Mouse (Mus musculus) liver, postnatal 0 days (tissue): Measurements from ENCODE around the gene Cav3. TPM values are rescaled to one million over a fixed set of nuclear protein-coding genes. Genes with fewer than 3 reads are reported as not detected.

Experiments used
- ATAC-seq: fragments of 200-750 bp; cut with Nextera tagmentation; 2 replicates; pipeline ENCODE4 v1.8.0; 2017; ENCODE audit warnings: mild to moderate bottlenecking, moderate library complexity
- DNase-seq: peaks from one replicate; pipeline ENCODE4 v3.0.0-alpha.2; 2016
- H3K27ac ChIP-seq: fragments of 300-500 bp; sonication (generic); 2 replicates; pipeline ENCODE4 v1.5.1; 2014; ENCODE audit warnings: antibody characterized with exemption, moderate library complexity, mild to moderate bottlenecking, low read depth
- H3K27me3 ChIP-seq: fragments of 300-500 bp; sonication (generic); 2 replicates; pipeline ENCODE4 v1.6.1; 2014; ENCODE audit warnings: low read length, control low read depth, mixed read lengths; ENCODE audit not compliant: insufficient read depth
- H3K36me3 ChIP-seq: fragments of 300-500 bp; sonication (generic); replicated peaks from 2 replicates; pipeline ENCODE4 v1.6.1; 2014; ENCODE audit warnings: mild to moderate bottlenecking, control low read depth, low read length, moderate library complexity, mixed read lengths; ENCODE audit not compliant: insufficient read depth
- H3K4me1 ChIP-seq: fragments of 300-500 bp; sonication (generic); 2 replicates; pipeline ENCODE4 v1.6.1; 2014; ENCODE audit warnings: antibody characterized with exemption, mild to moderate bottlenecking, control low read depth; ENCODE audit not compliant: insufficient read depth
- H3K4me2 ChIP-seq: fragments of 300-500 bp; sonication (generic); 2 replicates; pipeline ENCODE4 v1.6.1; 2014; ENCODE audit warnings: low read depth, mild to moderate bottlenecking, low read length, moderate library complexity, mixed read lengths
- H3K4me3 ChIP-seq: fragments of 300-500 bp; sonication (generic); 2 replicates; pipeline ENCODE4 v1.5.1; 2014; ENCODE audit warnings: low read depth, low read length
- H3K9ac ChIP-seq: fragments of 300-500 bp; sonication (generic); replicated peaks from 2 replicates; pipeline ENCODE4 v1.6.1; 2014; ENCODE audit warnings: mild to moderate bottlenecking, moderate library complexity
- H3K9me3 ChIP-seq: fragments of 300-500 bp; sonication (generic); 2 replicates; pipeline ENCODE4 v1.6.1; 2016; ENCODE audit warnings: mild to moderate bottlenecking, control low read depth, low read length, mixed read lengths
- CTCF ChIP-seq: sonication (generic); IDR thresholded peaks from 2 replicates; pipeline ENCODE4 v1.5.1; 2016; ENCODE audit warnings: antibody characterized with exemption, low read depth
- EP300 ChIP-seq: IDR thresholded peaks from 2 replicates; pipeline ENCODE4 v1.6.1; 2016; ENCODE audit warnings: antibody characterized with exemption, low read depth, mild to moderate bottlenecking
- WGBS: fragments of 180-500 bp; shearing (Covaris S2); extraction: QIAGEN DNeasy Blood & Tissue Kit; methylation state at CpG from one replicate; pipeline ENCODE4 v1.1.7; 2014; ENCODE audit not compliant: insufficient replicate concordance; 5-methylcytosine and 5-hydroxymethylcytosine counted together
- polyA plus RNA-seq: library from polyadenylated mRNA; unstranded; fragments of >200 nt; fragmentation: Nextera tagmentation; extraction: Ambion mirVana; gene quantifications from 2 replicates; pipeline ENCODE4 v1.2.1, GENCODE M21; 2015

The Cav3 gene
- 0.15 and 1.6 TPM in 2 replicates for polyA plus RNA-seq

- H3K9me3 ChIP-seq, result no peaks in the 10 kb centered on the region
- 73% methylated on average over 12 of the region's 12 CpGs for WGBS
- H3K4me1 ChIP-seq, result no peaks in the 10 kb centered on the region
- no peak within 1 kb of the TSS for H3K4me2 ChIP-seq
- DNase-seq (no peak), ATAC-seq (no peak)
- no peak within 1 kb of the TSS for H3K27ac ChIP-seq
- TF ChIP-seq CTCF (no peak), EP300 (no peak)
- no peaks in the 10 kb centered on the region for H3K27me3 ChIP-seq
- no peak within 1 kb of the TSS for H3K4me3 ChIP-seq
- H3K36me3 ChIP-seq, result no peaks in the 10 kb centered on the region
- no peak within 1 kb of the TSS for H3K9ac ChIP-seq
These were observed at the start of gene Cav3 for GRCm38 (mm10) chr6:112459341-112459749. TSS of gene Cav3 (plus strand) at chr6:112459505.

GRCm38 (mm10) chr6:112419333-112419732 is 40.0 kb upstream of the Cav3 start:
- ATAC-seq (no peak), DNase-seq (no peak)
- Histone ChIP-seq H3K9ac (no peak overlapping the region), H3K4me1 (no peaks in the 10 kb centered on the region), H3K4me2 (no peak overlapping the region), H3K4me3 (no peak overlapping the region), H3K27ac (no peak overlapping the region), H3K27me3 (no peaks in the 10 kb centered on the region), H3K36me3 (no peaks in the 10 kb centered on the region), H3K9me3 (no peaks in the 10 kb centered on the region)
- TF ChIP-seq EP300 (no peak), CTCF (no peak)
- WGBS, result 75% methylated on average over 9 of the region's 9 CpGs

- no peaks in the 10 kb centered on the region for H3K27me3 ChIP-seq
- ATAC-seq (no peak), DNase-seq (no peak)
- H3K9ac ChIP-seq, result no peak overlapping the region
- H3K4me3 ChIP-seq, result no peak overlapping the region
- no peaks in the 10 kb centered on the region for H3K4me1 ChIP-seq
- no peak overlapping the region for H3K27ac ChIP-seq
- H3K4me2 ChIP-seq, result no peak overlapping the region
- WGBS, result 95% methylated on average over 1 of the region's 1 CpGs
- H3K36me3 ChIP-seq, result no peaks in the 10 kb centered on the region
- no peak for TF ChIP-seq CTCF
- no peak for TF ChIP-seq EP300
- H3K9me3 ChIP-seq, result no peaks in the 10 kb centered on the region
These were observed 38.4 kb upstream of the Cav3 start for GRCm38 (mm10) chr6:112420883-112421282.

- H3K36me3 ChIP-seq, result no peaks in the 10 kb centered on the region
- TF ChIP-seq CTCF (no peak), EP300 (no peak)
- H3K27ac ChIP-seq, result no peak overlapping the region
- H3K27me3 ChIP-seq, result no peaks in the 10 kb centered on the region
- DNase-seq, result no peak
- WGBS, result 65% methylated on average over 8 of the region's 8 CpGs
- H3K4me1 ChIP-seq, result no peaks in the 10 kb centered on the region
- no peaks in the 10 kb centered on the region for H3K9me3 ChIP-seq
- ATAC-seq, result no peak
- no peak overlapping the region for H3K4me2 ChIP-seq
- no peak overlapping the region for H3K9ac ChIP-seq
- H3K4me3 ChIP-seq, result no peak overlapping the region
These were observed 35.4 kb upstream of the Cav3 start for GRCm38 (mm10) chr6:112423746-112424501.

- Histone ChIP-seq H3K4me1 (no peaks in the 10 kb centered on the region), H3K4me2 (no peak overlapping the region), H3K36me3 (no peaks in the 10 kb centered on the region), H3K27ac (no peak overlapping the region), H3K27me3 (no peaks in the 10 kb centered on the region), H3K4me3 (no peak overlapping the region), H3K9me3 (no peaks in the 10 kb centered on the region), H3K9ac (no peak overlapping the region)
- 70% methylated on average over 6 of the region's 6 CpGs for WGBS
- ATAC-seq (no peak), DNase-seq (no peak)
- TF ChIP-seq CTCF, result no peak
- no peak for TF ChIP-seq EP300
These were observed 33.1 kb upstream of the Cav3 start for GRCm38 (mm10) chr6:112426018-112426732.

GRCm38 (mm10) chr6:112445675-112446074 is 13.6 kb upstream of the Cav3 start:
- DNase-seq, result no peak
- TF ChIP-seq CTCF (no peak), EP300 (no peak)
- no peaks in the 10 kb centered on the region for H3K4me1 ChIP-seq
- no peak overlapping the region for H3K4me3 ChIP-seq
- no peak overlapping the region for H3K9ac ChIP-seq
- no peaks in the 10 kb centered on the region for H3K36me3 ChIP-seq
- H3K9me3 ChIP-seq, result no peaks in the 10 kb centered on the region
- WGBS, result 46% methylated on average over 3 of the region's 3 CpGs
- no peaks in the 10 kb centered on the region for H3K27me3 ChIP-seq
- no peak for ATAC-seq
- H3K4me2 ChIP-seq, result no peak overlapping the region
- H3K27ac ChIP-seq, result no peak overlapping the region
